Mouse (Mus musculus) layer of hippocampus, adult 9-11 months (tissue): Measurements from ENCODE around the gene Cbx6.

Source experiments
- DNase-seq: peaks from one replicate; pipeline ENCODE4 v3.0.0; 2022

The Cbx6 gene

GRCm38 (mm10) chr15:79801646-79802045 lies 32.8 kb downstream of the Cbx6 start:
- no peak for DNase-seq

GRCm38 (mm10) chr15:79800701-79801100 lies 33.8 kb downstream of the Cbx6 start:
- DNase-seq = no peak

- no peak for DNase-seq
These were observed 35.9 kb downstream of the Cbx6 start for GRCm38 (mm10) chr15:79798591-79798990.

- no peak for DNase-seq
These were observed 36.8 kb downstream of the Cbx6 start for GRCm38 (mm10) chr15:79797680-79798079.

GRCm38 (mm10) chr15:79797096-79797495 lies 37.4 kb downstream of the Cbx6 start:
- DNase-seq = no peak

GRCm38 (mm10) chr15:79796256-79796655 lies 38.2 kb downstream of the Cbx6 start:
- DNase-seq = peak; percentile 86

GRCm38 (mm10) chr15:79794173-79794572 lies 40.3 kb downstream of the Cbx6 start:
- no peak for DNase-seq

- DNase-seq = no peak
These were observed 41.4 kb downstream of the Cbx6 start for GRCm38 (mm10) chr15:79793076-79793475.

GRCm38 (mm10) chr15:79792455-79792854 lies 42.0 kb downstream of the Cbx6 start:
- DNase-seq = no peak

- no peak for DNase-seq
These were observed 43.0 kb downstream of the Cbx6 start for GRCm38 (mm10) chr15:79791502-79791901.

- no peak for DNase-seq
These were observed 43.6 kb downstream of the Cbx6 start for GRCm38 (mm10) chr15:79790905-79791304.

GRCm38 (mm10) chr15:79790111-79790510 lies 44.4 kb downstream of the Cbx6 start:
- DNase-seq = no peak

- no peak for DNase-seq
These were observed 46.7 kb downstream of the Cbx6 start for GRCm38 (mm10) chr15:79787815-79788214.

- DNase-seq = no peak
These were observed 49.4 kb downstream of the Cbx6 start for GRCm38 (mm10) chr15:79785056-79785455.

- no peak for DNase-seq
These were observed 56.7 kb downstream of the Cbx6 start, which contains the start of gene Dnal4 for GRCm38 (mm10) chr15:79777749-79778148. Gene Dnal4 (minus strand): TSS chr15:79777849.

- DNase-seq = no peak
These were observed 58.8 kb downstream of the Cbx6 start for GRCm38 (mm10) chr15:79775662-79776061.

- peak; percentile 98 for DNase-seq
These were observed 60.1 kb downstream of the Cbx6 start for GRCm38 (mm10) chr15:79774117-79775027.
